Mouse (Mus musculus): Measurements from ENCODE around the gene Gm21976.

Gm21976 gene

GRCm38 (mm10) chr13:98354871-98355558 lies 75.3 kb downstream of the Gm21976 start:
- peak; percentile 12 for DNase-seq

GRCm38 (mm10) chr13:98355559-98356111 lies 75.9 kb downstream of the Gm21976 start:
- peak; percentile 3 for DNase-seq

- no peak for DNase-seq
These were observed 76.7 kb downstream of the Gm21976 start for GRCm38 (mm10) chr13:98356176-98356972.

All from thymus, postnatal 25 days (tissue).